Mouse (Mus musculus): ENCODE measurements around the gene Hk1.

Gene Hk1

DNA sequence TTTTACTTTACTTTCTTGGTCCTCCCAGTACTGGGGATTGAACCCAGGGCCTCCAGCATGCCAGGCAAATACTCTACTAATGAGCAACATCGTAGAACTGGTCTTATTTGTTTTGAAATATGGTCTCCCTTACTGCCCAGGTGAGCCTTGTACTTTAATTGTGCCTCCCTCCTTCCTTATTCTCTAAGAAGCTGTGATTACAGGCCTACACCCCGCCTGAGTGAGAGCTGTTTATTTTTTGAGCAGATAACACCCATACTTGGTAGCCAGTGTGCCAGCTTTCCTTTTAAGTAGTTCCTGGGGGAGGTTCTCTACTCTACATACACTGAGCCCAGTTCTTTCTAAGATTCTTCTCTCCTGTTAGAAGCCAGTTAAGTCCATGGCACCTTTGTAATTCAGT lies 115.4 kb downstream of the Hk1 start:
- H3K36me3 ChIP-seq (ENCODE audit: insufficient read depth, low read length), result no peaks in the 10 kb centered on the region
- H3K4me1 ChIP-seq (replicated peaks; ENCODE audit: low read depth, low read length), result peaks cover 20% of the 10 kb centered on the region
- TF ChIP-seq CTCF (conservative IDR thresholded peaks at IDR 0.05; ENCODE audit: low read length) (no peak), POU5F1 (IDR thresholded peaks at IDR 0.05; ENCODE audit: borderline replicate concordance, low read length) (no peak), NANOG (IDR thresholded peaks at IDR 0.05; ENCODE audit: borderline replicate concordance, low read length) (no peak)
- H3K4me3 ChIP-seq (replicated peaks; ENCODE audit: low read length), result no peak overlapping the region
- peaks cover 10% of the 10 kb centered on the region for H3K27me3 ChIP-seq (ENCODE audit: insufficient read depth, low read length)
- peaks cover 4% of the 10 kb centered on the region; the same call in 1 of the 2 replicates for H3K9me3 ChIP-seq (ENCODE audit: low read length)

- peaks cover 4% of the 10 kb centered on the region; the same call in 1 of the 2 replicates for H3K9me3 ChIP-seq (ENCODE audit: low read length)
- H3K27me3 ChIP-seq (ENCODE audit: insufficient read depth, low read length), result peaks cover 6% of the 10 kb centered on the region
- TF ChIP-seq CTCF (conservative IDR thresholded peaks at IDR 0.05; ENCODE audit: low read length) (peak; percentile 69), POU5F1 (IDR thresholded peaks at IDR 0.05; ENCODE audit: borderline replicate concordance, low read length) (no peak)
- no peaks in the 10 kb centered on the region for H3K36me3 ChIP-seq (ENCODE audit: insufficient read depth, low read length)
- H3K4me1 ChIP-seq (replicated peaks; ENCODE audit: low read depth, low read length), result peaks cover 7% of the 10 kb centered on the region
- no peak overlapping the region for H3K4me3 ChIP-seq (replicated peaks; ENCODE audit: low read length)
Measured at GRCm38 (mm10) chr10:62261115-62261886, 118.4 kb downstream of the Hk1 start.

DNA sequence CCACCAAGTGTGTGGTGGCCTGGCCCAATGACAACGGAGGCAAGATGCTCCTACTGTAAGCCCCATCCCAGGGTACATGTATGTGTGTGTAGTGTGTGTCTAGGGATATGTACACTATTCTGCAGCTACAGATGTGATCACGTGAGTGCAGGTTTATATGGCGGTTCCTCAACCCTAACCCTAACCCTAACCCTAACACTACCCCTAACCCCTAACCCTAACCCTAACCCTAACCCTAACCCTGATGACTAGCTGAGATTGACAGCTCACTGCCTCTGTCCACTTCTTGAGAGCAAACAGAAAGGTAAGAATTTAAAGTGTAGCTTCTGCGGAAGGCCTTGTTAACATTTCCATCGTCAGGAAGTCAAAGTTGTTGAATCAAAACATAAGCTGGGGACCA lies 121.4 kb downstream of the Hk1 start:
- Histone ChIP-seq H3K4me3 (replicated peaks; ENCODE audit: low read length) (no peak overlapping the region), H3K4me1 (replicated peaks; ENCODE audit: low read depth, low read length) (peaks cover 8% of the 10 kb centered on the region), H3K9me3 (ENCODE audit: low read length) (peaks cover 4% of the 10 kb centered on the region; the same call in 1 of the 2 replicates), H3K27me3 (ENCODE audit: insufficient read depth, low read length) (peaks cover 18% of the 10 kb centered on the region), H3K36me3 (ENCODE audit: insufficient read depth, low read length) (no peaks in the 10 kb centered on the region)
- no peak for TF ChIP-seq NANOG (IDR thresholded peaks at IDR 0.05; ENCODE audit: borderline replicate concordance, low read length)
- no peak for TF ChIP-seq CTCF (conservative IDR thresholded peaks at IDR 0.05; ENCODE audit: low read length)
- no peak for TF ChIP-seq POU5F1 (IDR thresholded peaks at IDR 0.05; ENCODE audit: borderline replicate concordance, low read length)

- Histone ChIP-seq H3K36me3 (ENCODE audit: insufficient read depth, low read length) (no peaks in the 10 kb centered on the region), H3K27me3 (ENCODE audit: insufficient read depth, low read length) (peaks cover 59% of the 10 kb centered on the region), H3K4me1 (replicated peaks; ENCODE audit: low read depth, low read length) (peaks cover 32% of the 10 kb centered on the region), H3K9me3 (ENCODE audit: low read length) (no peaks in the 10 kb centered on the region), H3K4me3 (replicated peaks; ENCODE audit: low read length) (peak overlapping the region; percentile 39)
- TF ChIP-seq POU5F1 (IDR thresholded peaks at IDR 0.05; ENCODE audit: borderline replicate concordance, low read length), result no peak
- no peak for TF ChIP-seq CTCF (conservative IDR thresholded peaks at IDR 0.05; ENCODE audit: low read length)
- TF ChIP-seq NANOG (IDR thresholded peaks at IDR 0.05; ENCODE audit: borderline replicate concordance, low read length), result no peak
Measured at GRCm38 (mm10) chr10:62252496-62253235, 127.0 kb downstream of the Hk1 start.

DNA sequence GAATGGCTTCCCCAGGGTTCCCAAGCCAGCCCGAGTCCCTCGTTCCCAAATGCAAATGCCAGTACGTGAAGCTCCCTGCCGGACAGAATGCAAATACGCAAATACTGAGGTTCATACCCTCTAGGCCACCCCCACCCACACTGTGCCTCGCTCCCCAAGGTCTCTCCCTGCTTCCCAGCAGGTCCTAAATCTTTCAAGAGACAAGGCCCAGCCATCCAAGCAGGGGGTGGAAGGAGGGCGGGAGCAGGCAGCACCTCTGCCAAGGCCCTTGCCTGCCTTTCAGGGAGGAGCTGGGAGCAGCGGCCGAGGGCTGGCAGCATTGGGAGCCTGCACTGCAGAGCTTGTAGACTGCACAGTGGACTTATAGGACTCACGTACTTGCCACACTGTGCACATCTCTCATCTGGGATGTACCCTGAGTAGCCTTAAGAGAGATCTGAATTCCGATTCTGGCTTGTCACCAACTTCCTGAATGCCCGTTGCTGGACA lies 127.7 kb downstream of the Hk1 start, which contains the start of gene Tacr2:
Gene Tacr2, plus strand, starts transcription at position 439 of the 489 bp plus-strand sequence.
- TF ChIP-seq POU5F1 (IDR thresholded peaks at IDR 0.05; ENCODE audit: borderline replicate concordance, low read length), result no peak
- no peak for TF ChIP-seq NANOG (IDR thresholded peaks at IDR 0.05; ENCODE audit: borderline replicate concordance, low read length)
- no peak for TF ChIP-seq CTCF (conservative IDR thresholded peaks at IDR 0.05; ENCODE audit: low read length)
- H3K4me3 ChIP-seq (replicated peaks; ENCODE audit: low read length), result peak within 1 kb of the TSS; percentile 39
- H3K9me3 ChIP-seq (ENCODE audit: low read length), result no peaks in the 10 kb centered on the region
- H3K36me3 ChIP-seq (ENCODE audit: insufficient read depth, low read length), result no peaks in the 10 kb centered on the region
- H3K27me3 ChIP-seq (ENCODE audit: insufficient read depth, low read length), result peaks cover 59% of the 10 kb centered on the region
- H3K4me1 ChIP-seq (replicated peaks; ENCODE audit: low read depth, low read length), result peaks cover 39% of the 10 kb centered on the region

DNA sequence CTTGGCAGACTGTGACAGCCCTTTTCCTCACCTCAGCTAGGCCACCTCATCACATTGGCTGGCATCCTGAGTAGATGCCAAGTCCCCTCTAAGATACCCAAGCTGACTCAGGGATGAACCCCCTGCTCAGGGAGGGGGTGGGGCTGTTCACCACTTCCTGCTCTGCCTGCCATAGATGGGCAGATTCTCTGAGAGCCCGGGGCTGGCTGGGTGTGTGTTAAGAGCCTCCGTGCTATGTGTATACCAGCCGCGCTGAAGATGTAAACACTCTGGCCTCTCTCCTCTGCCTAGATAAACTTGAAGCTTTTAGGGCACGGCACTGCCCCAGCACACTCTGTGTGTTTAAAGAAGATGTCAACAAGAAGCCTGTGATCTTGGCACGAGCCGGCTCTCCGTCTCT lies 131.9 kb downstream of the Hk1 start:
- Histone ChIP-seq H3K4me3 (replicated peaks; ENCODE audit: low read length) (no peak overlapping the region), H3K36me3 (ENCODE audit: insufficient read depth, low read length) (no peaks in the 10 kb centered on the region), H3K4me1 (replicated peaks; ENCODE audit: low read depth, low read length) (peaks cover 38% of the 10 kb centered on the region), H3K27me3 (ENCODE audit: insufficient read depth, low read length) (peaks cover 37% of the 10 kb centered on the region), H3K9me3 (ENCODE audit: low read length) (peaks cover 13% of the 10 kb centered on the region)
- no peak for TF ChIP-seq CTCF (conservative IDR thresholded peaks at IDR 0.05; ENCODE audit: low read length)

GRCm38 (mm10) chr10:62247156-62247555 lies 132.6 kb downstream of the Hk1 start:
- Histone ChIP-seq H3K36me3 (ENCODE audit: insufficient read depth, low read length) (no peaks in the 10 kb centered on the region), H3K4me1 (replicated peaks; ENCODE audit: low read depth, low read length) (peaks cover 37% of the 10 kb centered on the region), H3K27me3 (ENCODE audit: insufficient read depth, low read length) (peaks cover 30% of the 10 kb centered on the region), H3K9me3 (ENCODE audit: low read length) (peaks cover 13% of the 10 kb centered on the region), H3K4me3 (replicated peaks; ENCODE audit: low read length) (no peak overlapping the region)
- TF ChIP-seq CTCF (conservative IDR thresholded peaks at IDR 0.05; ENCODE audit: low read length), result no peak
- TF ChIP-seq NANOG (IDR thresholded peaks at IDR 0.05; ENCODE audit: borderline replicate concordance, low read length), result no peak
- TF ChIP-seq POU5F1 (IDR thresholded peaks at IDR 0.05; ENCODE audit: borderline replicate concordance, low read length), result no peak

- H3K27me3 ChIP-seq (ENCODE audit: insufficient read depth, low read length), result peaks cover 4% of the 10 kb centered on the region; the same call in 1 of the 2 replicates
- TF ChIP-seq CTCF (conservative IDR thresholded peaks at IDR 0.05; ENCODE audit: low read length) (no peak), POU5F1 (IDR thresholded peaks at IDR 0.05; ENCODE audit: borderline replicate concordance, low read length) (no peak), NANOG (IDR thresholded peaks at IDR 0.05; ENCODE audit: borderline replicate concordance, low read length) (no peak)
- H3K36me3 ChIP-seq (ENCODE audit: insufficient read depth, low read length), result no peaks in the 10 kb centered on the region
- H3K4me1 ChIP-seq (replicated peaks; ENCODE audit: low read depth, low read length), result peaks cover 46% of the 10 kb centered on the region
- no peak overlapping the region for H3K4me3 ChIP-seq (replicated peaks; ENCODE audit: low read length)
- peaks cover 13% of the 10 kb centered on the region for H3K9me3 ChIP-seq (ENCODE audit: low read length)
Measured at GRCm38 (mm10) chr10:62244067-62244466, 135.6 kb downstream of the Hk1 start.

Measured in E14TG2a.4 (cell line).